Mouse (Mus musculus) lung, adult 2 months (tissue): Measurements from ENCODE around the gene Timm50. TPM values are rescaled to one million over a fixed set of nuclear protein-coding genes. Genes with fewer than 3 reads are reported as not detected.

Source experiments
- DNase-seq: peaks from one replicate; pipeline ENCODE4 v3.0.0; 2022
- H3K4me1 ChIP-seq: fragments of 200-500 bp; 2 replicates; pipeline ENCODE4 v1.6.1; 2011; ENCODE audit warnings: low read length; ENCODE audit not compliant: control insufficient read depth, insufficient read depth
- H3K4me3 ChIP-seq: fragments of 200-500 bp; replicated peaks from 2 replicates; pipeline ENCODE3; 2011; ENCODE audit warnings: low read depth, mild to moderate bottlenecking, control low read depth, low read length; ENCODE audit errors: extremely low read depth
- CTCF ChIP-seq: fragments of 200-500 bp; IDR thresholded peaks from 2 replicates; pipeline ENCODE4 v1.5.1; 2011; ENCODE audit warnings: mild to moderate bottlenecking, low read length, control low read depth; ENCODE audit not compliant: insufficient read depth
- POLR2A ChIP-seq: fragments of 200-500 bp; IDR thresholded peaks from 2 replicates; pipeline ENCODE4 v1.6.1; 2011; ENCODE audit warnings: low read depth, mild to moderate bottlenecking, control low read depth, low read length, borderline replicate concordance; ENCODE audit errors: extremely low read depth
- WGBS: fragments of 180-500 bp; shearing (Covaris S2); methylation state at CpG from one replicate; pipeline ENCODE4 v1.1.7; 2018; 5-methylcytosine and 5-hydroxymethylcytosine counted together
- polyA plus RNA-seq: library from polyadenylated mRNA; depleted of rRNA; stranded (reverse); fragments of >200 nt; gene quantifications from 2 replicates; pipeline ENCODE4 v1.2.3, GENCODE M21; 2012

Timm50 gene
- polyA plus RNA-seq, 1 experiment: 44.4 TPM

- Histone ChIP-seq H3K4me3 (no peak overlapping the region), H3K4me1 (peaks cover 7% of the 10 kb centered on the region)
- WGBS: 16% methylated on average over 4 of the region's 4 CpGs
- TF ChIP-seq CTCF (no peak), POLR2A (no peak)
- DNase-seq: no peak
These were observed 39.9 kb upstream of the Timm50 start for GRCm38 (mm10) chr7:28351676-28352191.

- Histone ChIP-seq H3K4me3 (peak within 1 kb of the TSS; percentile 87), H3K4me1 (peaks cover 4% of the 10 kb centered on the region)
- TF ChIP-seq CTCF (no peak), POLR2A (peak; percentile 60)
- DNase-seq: peak; percentile 99
- WGBS: under 1% methylated on average over 49 of the region's 50 CpGs
These were observed 38.4 kb upstream of the Timm50 start, which contains the start of gene Rps16 for GRCm38 (mm10) chr7:28350155-28350883. TSS of gene Rps16 (plus strand) at chr7:28350652.

GRCm38 (mm10) chr7:28348601-28349000 is 36.7 kb upstream of the Timm50 start:
- WGBS: 81% methylated on average over 7 of the region's 7 CpGs
- H3K4me1 ChIP-seq: peaks cover 4% of the 10 kb centered on the region
- TF ChIP-seq CTCF: no peak
- no peak for TF ChIP-seq POLR2A
- H3K4me3 ChIP-seq: no peak overlapping the region
- no peak for DNase-seq

GRCm38 (mm10) chr7:28347746-28348145 is 35.9 kb upstream of the Timm50 start:
- TF ChIP-seq CTCF (no peak), POLR2A (no peak)
- Histone ChIP-seq H3K4me1 (peaks cover 4% of the 10 kb centered on the region), H3K4me3 (no peak overlapping the region)
- 39% methylated on average over 3 of the region's 3 CpGs for WGBS
- no peak for DNase-seq

- TF ChIP-seq POLR2A: no peak
- TF ChIP-seq CTCF: peak; percentile 62; the same call in 1 of the 2 replicates
- WGBS: 2% methylated on average over 4 of the region's 4 CpGs
- no peaks in the 10 kb centered on the region; the same call in 1 of the 2 replicates for H3K4me1 ChIP-seq
- peak; percentile 61 for DNase-seq
- no peak overlapping the region for H3K4me3 ChIP-seq
These were observed 32.8 kb upstream of the Timm50 start for GRCm38 (mm10) chr7:28344637-28345036.

- DNase-seq: no peak
- 38% methylated on average over 7 of the region's 7 CpGs for WGBS
- Histone ChIP-seq H3K4me1 (peaks cover 3% of the 10 kb centered on the region; the same call in 1 of the 2 replicates), H3K4me3 (no peak overlapping the region)
- TF ChIP-seq CTCF: no peak
These were observed 29.5 kb upstream of the Timm50 start for GRCm38 (mm10) chr7:28341381-28341780.

GRCm38 (mm10) chr7:28339213-28339917 is 27.5 kb upstream of the Timm50 start:
- Histone ChIP-seq H3K4me3 (no peak overlapping the region), H3K4me1 (peaks cover 6% of the 10 kb centered on the region; the same call in 1 of the 2 replicates)
- TF ChIP-seq CTCF (peak; percentile 21; the same call in 1 of the 2 replicates), POLR2A (no peak)
- DNase-seq: peak; percentile 42
- WGBS: 48% methylated on average over 19 of the region's 19 CpGs

GRCm38 (mm10) chr7:28338108-28338998 is 26.5 kb upstream of the Timm50 start, which contains the start of gene Supt5:
TSS of gene Supt5 (minus strand) at chr7:28338746.
- TF ChIP-seq CTCF (no peak), POLR2A (peak; percentile 93)
- peak; percentile 97 for DNase-seq
- peak within 1 kb of the TSS; percentile 98 for H3K4me3 ChIP-seq
- under 1% methylated on average over 77 of the region's 77 CpGs for WGBS
- peaks cover 6% of the 10 kb centered on the region; the same call in 1 of the 2 replicates for H3K4me1 ChIP-seq

GRCm38 (mm10) chr7:28335471-28335870 is 23.6 kb upstream of the Timm50 start:
- TF ChIP-seq CTCF: no peak
- no peak for TF ChIP-seq POLR2A
- WGBS: 86% methylated on average over 2 of the region's 2 CpGs
- Histone ChIP-seq H3K4me3 (no peak overlapping the region), H3K4me1 (peaks cover 6% of the 10 kb centered on the region; the same call in 1 of the 2 replicates)
- DNase-seq: no peak
